Mouse (Mus musculus) hindbrain, embryonic 10.5 days (tissue): ENCODE measurements at regions not wholly inside any gene's neighbourhood (a gene's known extent, or its start where the extent isn't known, plus 50 kb on each side); places are given as distances from the start of the nearest gene placed in this dataset.
"Not testable (repeated sequence)": the region's sequence is repeated elsewhere in the genome, so short reads cannot be mapped to it uniquely, and the experiment has no call there.

Experiments
- DNase-seq: peaks from one replicate; pipeline ENCODE4 v3.0.0-alpha.2; 2017; ENCODE audit warnings: low spot score
- H3K27ac ChIP-seq: fragments of 300-500 bp; sonication (generic); 2 replicates; pipeline ENCODE4 v1.5.1; 2016; ENCODE audit warnings: mild to moderate bottlenecking, moderate library complexity
- H3K27me3 ChIP-seq: fragments of 300-500 bp; sonication (generic); 2 replicates; pipeline ENCODE4 v1.6.1; 2016; ENCODE audit warnings: mild to moderate bottlenecking; ENCODE audit not compliant: poor library complexity, insufficient read depth, severe bottlenecking
- H3K36me3 ChIP-seq: fragments of 300-500 bp; sonication (generic); 2 replicates; pipeline ENCODE4 v1.6.1; 2016; ENCODE audit warnings: mild to moderate bottlenecking, moderate library complexity
- H3K4me1 ChIP-seq: fragments of 300-500 bp; sonication (generic); replicated peaks from 2 replicates; pipeline ENCODE4 v1.6.1; 2016; ENCODE audit warnings: mild to moderate bottlenecking
- H3K4me3 ChIP-seq: fragments of 300-500 bp; sonication (generic); 2 replicates; pipeline ENCODE4 v1.5.1; 2016; ENCODE audit warnings: mild to moderate bottlenecking, moderate library complexity
- H3K9me3 ChIP-seq: fragments of 300-500 bp; sonication (generic); 2 replicates; pipeline ENCODE4 v1.6.1; 2016; ENCODE audit warnings: mild to moderate bottlenecking, moderate library complexity
- WGBS: fragments of 180-500 bp; shearing (Covaris S2); methylation state at CpG from one replicate; pipeline ENCODE4 v1.1.7; 2016; 5-methylcytosine and 5-hydroxymethylcytosine counted together

GRCm38 (mm10) chr14:19217916-19218315 is 200.8 kb downstream of the Gm21738 start:
- H3K36me3 ChIP-seq, H3K27ac ChIP-seq, H3K4me3 ChIP-seq, H3K4me1 ChIP-seq, H3K27me3 ChIP-seq, DNase-seq: not testable (repeated sequence)
- WGBS, result 89% methylated on average over 5 of the region's 5 CpGs
- H3K9me3 ChIP-seq, result peaks cover 44% of the 10 kb centered on the region

DNA sequence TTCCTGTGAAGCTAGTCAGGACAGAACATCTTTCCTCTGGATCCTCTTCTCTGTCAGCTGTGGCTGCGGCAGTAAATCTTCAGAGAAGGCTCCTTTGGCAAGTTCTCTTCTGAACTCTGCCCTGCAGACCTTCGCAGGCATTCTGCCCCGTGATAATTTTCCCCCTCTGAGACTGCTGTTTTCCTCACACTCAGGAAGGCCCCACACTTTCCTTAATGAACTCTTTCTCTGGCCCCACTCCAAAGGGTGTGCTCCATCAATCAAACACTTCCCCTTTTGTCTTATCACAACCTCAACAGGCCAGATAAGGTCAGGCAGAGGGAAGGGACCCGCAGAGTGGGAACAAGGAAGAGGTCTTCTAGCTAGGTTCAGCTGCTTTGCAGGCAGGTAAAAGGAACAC is 210.2 kb downstream of the Gm21738 start:
- H3K9me3 ChIP-seq, result peaks cover 43% of the 10 kb centered on the region
- DNase-seq, result no peak
- WGBS, result 76% methylated on average over 4 of the region's 4 CpGs

GRCm38 (mm10) chr14:19180203-19180602 is 238.5 kb downstream of the Gm21738 start:
- not testable (repeated sequence) for H3K4me3 ChIP-seq, H3K4me1 ChIP-seq, H3K27me3 ChIP-seq, DNase-seq, H3K36me3 ChIP-seq, H3K27ac ChIP-seq
- peaks cover 14% of the 10 kb centered on the region for H3K9me3 ChIP-seq
- WGBS, result 62% methylated on average over 9 of the region's 9 CpGs

More for the DNA sequence above, 210.2 kb downstream of the Gm21738 start:
- H3K4me1 ChIP-seq, result no peaks in the 10 kb centered on the region
- H3K27me3 ChIP-seq, result no peaks in the 10 kb centered on the region
- no peak overlapping the region for H3K4me3 ChIP-seq
- no peaks in the 10 kb centered on the region for H3K36me3 ChIP-seq
- no peak overlapping the region for H3K27ac ChIP-seq

GRCm38 (mm10) chr14:19178060-19178459 is 240.7 kb downstream of the Gm21738 start:
- H3K9me3 ChIP-seq, H3K27ac ChIP-seq, H3K36me3 ChIP-seq, H3K4me1 ChIP-seq, H3K27me3 ChIP-seq, DNase-seq, H3K4me3 ChIP-seq: not testable (repeated sequence)
- 62% methylated on average over 3 of the region's 3 CpGs for WGBS

- Histone ChIP-seq H3K4me1 (no peaks in the 10 kb centered on the region), H3K27ac (no peak overlapping the region), H3K36me3 (no peaks in the 10 kb centered on the region), H3K4me3 (no peak overlapping the region), H3K27me3 (no peaks in the 10 kb centered on the region), H3K9me3 (peaks cover 2% of the 10 kb centered on the region; the same call in 1 of the 2 replicates)
- WGBS, result 11% methylated on average over 2 of the region's 2 CpGs
- DNase-seq, result peak; percentile 6
Measured at GRCm38 (mm10) chr14:19175288-19175687, 243.4 kb downstream of the Gm21738 start.

DNA sequence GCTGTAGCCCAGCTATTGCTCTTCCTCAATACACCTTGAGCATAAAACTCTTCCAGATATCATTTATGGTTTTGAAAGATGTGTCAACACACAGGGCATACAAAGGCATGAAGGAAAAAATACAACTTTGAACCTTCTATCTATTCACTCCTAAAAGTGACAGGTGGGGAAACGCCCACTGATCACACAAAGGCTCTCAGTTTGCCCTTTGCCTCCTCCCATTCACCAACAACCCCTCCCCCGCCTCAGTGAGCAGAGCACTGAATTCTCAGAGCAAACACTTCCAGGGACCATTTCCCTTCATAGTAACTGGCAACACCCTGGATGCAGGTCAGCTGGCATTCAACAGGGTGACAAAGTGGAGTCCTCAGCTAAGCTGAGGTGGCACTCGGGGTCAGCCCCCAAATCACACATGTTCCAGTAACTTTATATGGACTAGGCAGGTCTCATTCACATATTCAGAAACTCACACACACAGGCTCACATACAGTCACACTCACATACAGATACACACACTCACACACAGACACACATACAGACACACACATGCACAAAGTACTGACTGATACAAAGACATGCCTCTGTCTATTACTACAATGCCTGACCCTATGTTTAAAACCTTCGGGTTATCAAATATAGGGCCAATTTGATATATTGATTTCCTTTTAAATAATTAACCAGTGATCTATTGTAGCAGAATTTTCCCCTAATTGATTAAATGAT is 248.3 kb downstream of the Gm21738 start:
- not testable (repeated sequence) for DNase-seq, H3K36me3 ChIP-seq, H3K27ac ChIP-seq, H3K27me3 ChIP-seq, H3K4me1 ChIP-seq, H3K4me3 ChIP-seq, H3K9me3 ChIP-seq
- WGBS, result 67% methylated on average over 4 of the region's 4 CpGs

DNA sequence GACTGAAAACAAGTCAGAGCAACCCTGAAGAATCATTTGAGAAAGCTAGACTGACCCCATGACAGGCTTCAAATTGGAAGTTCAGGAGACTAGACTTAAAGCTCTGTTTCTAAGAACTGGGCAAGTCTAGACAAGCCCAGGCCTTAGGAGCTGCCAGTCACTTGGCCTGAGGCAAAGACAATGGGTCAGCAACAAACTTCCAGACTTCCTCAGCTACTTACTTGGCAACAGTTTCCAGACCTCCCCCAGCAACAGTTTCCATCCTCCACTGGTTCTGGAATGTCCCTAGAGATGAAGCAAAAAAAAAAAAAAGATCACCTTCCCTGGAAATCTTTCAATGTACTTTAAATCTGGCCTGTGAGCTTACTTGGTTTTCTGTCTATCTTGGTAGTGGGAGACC is 251.9 kb downstream of the Gm21738 start:
- no peaks in the 10 kb centered on the region for H3K36me3 ChIP-seq
- H3K27ac ChIP-seq, result no peak overlapping the region
- no peaks in the 10 kb centered on the region for H3K4me1 ChIP-seq
- no peaks in the 10 kb centered on the region for H3K27me3 ChIP-seq
- 0 out of 2 replicates have a peak, but pooled peaks cover 15% of the 10 kb centered on the region for H3K9me3 ChIP-seq
- no peak for DNase-seq
- no peak overlapping the region for H3K4me3 ChIP-seq

DNA sequence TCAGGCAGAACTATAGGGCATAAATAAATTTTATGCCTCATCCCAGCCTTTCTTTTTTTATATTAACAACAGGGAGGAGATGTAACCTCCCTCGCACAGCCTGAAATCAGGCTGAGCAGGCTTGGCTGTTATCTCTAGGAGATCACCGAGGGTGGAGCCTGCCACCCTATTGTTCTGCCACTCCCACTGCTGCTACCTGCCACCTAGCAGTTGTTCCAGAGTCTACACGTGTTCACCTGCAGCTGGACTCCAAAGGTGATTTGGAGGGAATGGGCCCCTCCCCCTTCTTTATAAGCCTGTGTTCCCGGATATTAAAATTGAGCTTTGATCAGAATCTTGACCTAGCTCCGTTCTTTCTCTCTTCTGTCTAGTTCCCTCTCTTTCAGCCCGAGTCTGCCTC is 245.8 kb upstream of the Ube2e2 start:
- 88% methylated on average over 6 of the region's 6 CpGs for WGBS
- H3K36me3 ChIP-seq, H3K27me3 ChIP-seq, H3K4me3 ChIP-seq, H3K27ac ChIP-seq, H3K4me1 ChIP-seq, DNase-seq: not testable (repeated sequence)
- peaks cover 30% of the 10 kb centered on the region for H3K9me3 ChIP-seq

DNA sequence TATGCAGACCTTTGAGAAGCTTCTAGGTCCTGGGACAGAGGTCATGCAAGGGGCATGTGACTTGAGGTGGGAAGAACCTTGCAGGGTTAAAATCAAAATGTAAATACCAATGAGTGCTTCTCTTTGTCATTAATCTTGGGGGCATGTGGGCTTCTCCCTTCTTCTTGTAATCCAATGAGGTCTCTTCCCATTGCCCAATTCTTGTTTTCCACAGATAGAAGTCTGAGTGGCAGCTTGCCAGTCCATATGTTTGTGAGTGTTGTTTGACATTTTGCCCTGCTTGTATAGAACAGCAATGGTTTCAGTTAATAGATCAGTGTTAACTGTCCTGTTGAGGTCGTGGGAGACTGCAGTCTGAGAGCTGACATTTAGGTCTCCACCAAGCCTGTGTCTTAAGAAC is 237.5 kb upstream of the Ube2e2 start:
- no peaks in the 10 kb centered on the region for H3K36me3 ChIP-seq
- no peaks in the 10 kb centered on the region for H3K27me3 ChIP-seq
- H3K4me1 ChIP-seq, result no peaks in the 10 kb centered on the region
- peaks cover 54% of the 10 kb centered on the region for H3K9me3 ChIP-seq
- 64% methylated on average over 1 of the region's 1 CpGs for WGBS
- no peak overlapping the region for H3K27ac ChIP-seq
- H3K4me3 ChIP-seq, result no peak overlapping the region
- no peak for DNase-seq
